Mouse (Mus musculus) limb, embryonic 11.5 days (tissue): ENCODE results near the gene Btbd18. TPM values are rescaled to one million over a fixed set of nuclear protein-coding genes. Genes with fewer than 3 reads are reported as not detected.
"Not testable (repeated sequence)": the region's sequence is repeated elsewhere in the genome, so short reads cannot be mapped to it uniquely, and the experiment has no call there.

Experiments used
- ATAC-seq: fragments of 200-750 bp; cut with Nextera tagmentation; 2 replicates; pipeline ENCODE4 v1.8.0; 2017; ENCODE audit warnings: low read depth; ENCODE audit not compliant: insufficient number of reproducible peaks, low FRiP score, low TSS enrichment
- DNase-seq: peaks from one replicate; pipeline ENCODE4 v3.0.0-alpha.2; 2015; ENCODE audit warnings: low spot score
- H3K27ac ChIP-seq: fragments of 300-500 bp; sonication (generic); replicated peaks from 2 replicates; pipeline ENCODE4 v1.5.1; 2014; ENCODE audit warnings: low read depth, mild to moderate bottlenecking, low read length
- H3K27me3 ChIP-seq: fragments of 300-500 bp; sonication (generic); 2 replicates; pipeline ENCODE4 v1.6.1; 2014; ENCODE audit warnings: mild to moderate bottlenecking, low read length, mixed read lengths; ENCODE audit not compliant: control insufficient read depth, insufficient read depth
- H3K36me3 ChIP-seq: fragments of 300-500 bp; sonication (generic); 2 replicates; pipeline ENCODE4 v1.6.1; 2014; ENCODE audit warnings: mild to moderate bottlenecking, low read length, moderate library complexity, mixed read lengths; ENCODE audit not compliant: control insufficient read depth, insufficient read depth
- H3K4me1 ChIP-seq: fragments of 300-500 bp; sonication (generic); 2 replicates; pipeline ENCODE4 v1.6.1; 2014; ENCODE audit warnings: low read length, mixed read lengths; ENCODE audit not compliant: control insufficient read depth, insufficient read depth
- H3K4me2 ChIP-seq: fragments of 300-500 bp; sonication (generic); 2 replicates; pipeline ENCODE4 v1.6.1; 2014; ENCODE audit warnings: low read depth, mild to moderate bottlenecking, moderate library complexity; ENCODE audit not compliant: severe bottlenecking
- H3K4me3 ChIP-seq: fragments of 300-500 bp; sonication (generic); 2 replicates; pipeline ENCODE4 v1.5.1; 2014; ENCODE audit warnings: low read depth, low read length
- H3K9ac ChIP-seq: fragments of 300-500 bp; sonication (generic); 2 replicates; pipeline ENCODE4 v1.6.1; 2014; ENCODE audit warnings: mild to moderate bottlenecking, low read length
- H3K9me3 ChIP-seq: fragments of 300-500 bp; sonication (generic); 2 replicates; pipeline ENCODE4 v1.6.1; 2016; ENCODE audit warnings: low read length; ENCODE audit not compliant: control insufficient read depth
- WGBS: fragments of 180-500 bp; shearing (Covaris S2); extraction: QIAGEN DNeasy Blood & Tissue Kit; methylation state at CpG from one replicate; pipeline ENCODE4 v1.1.7; 2014; 5-methylcytosine and 5-hydroxymethylcytosine counted together
- polyA plus RNA-seq: library from polyadenylated mRNA; unstranded; fragments of >200 nt; fragmentation: Nextera tagmentation; extraction: Ambion mirVana; gene quantifications from 2 replicates; pipeline ENCODE4 v1.2.1, GENCODE M21; 2014

Gene Btbd18
- polyA plus RNA-seq, 1 experiment from 2014 or later: 0.37 TPM

DNA sequence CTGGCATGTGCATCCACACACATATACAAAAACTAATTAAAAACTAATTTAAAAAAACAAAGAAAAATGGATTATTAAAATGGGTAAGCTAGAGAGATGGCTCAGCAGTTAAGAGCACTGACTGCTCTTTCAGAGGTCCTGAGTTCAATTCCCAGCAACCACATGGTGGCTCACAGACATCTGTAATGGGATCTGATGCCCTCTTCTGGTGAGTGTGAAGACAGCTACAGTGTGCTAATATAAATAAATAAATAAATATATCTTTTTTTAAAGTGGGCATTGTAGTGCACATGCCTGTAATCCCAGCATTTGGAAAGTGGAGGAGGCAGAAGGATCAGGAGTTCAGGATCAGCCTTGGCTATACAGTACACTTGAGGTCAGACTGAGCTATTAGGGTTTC lies 5.5 kb upstream of the Btbd18 start:
- H3K4me1 ChIP-seq: no peaks in the 10 kb centered on the region
- H3K27me3 ChIP-seq: no peaks in the 10 kb centered on the region
- ATAC-seq (no peak), DNase-seq (no peak)
- no peak overlapping the region for H3K4me3 ChIP-seq
- H3K9ac ChIP-seq: no peak overlapping the region
- H3K9me3 ChIP-seq: no peaks in the 10 kb centered on the region
- H3K36me3 ChIP-seq: no peaks in the 10 kb centered on the region
- H3K27ac ChIP-seq: no peak overlapping the region
- no peak overlapping the region for H3K4me2 ChIP-seq

DNA sequence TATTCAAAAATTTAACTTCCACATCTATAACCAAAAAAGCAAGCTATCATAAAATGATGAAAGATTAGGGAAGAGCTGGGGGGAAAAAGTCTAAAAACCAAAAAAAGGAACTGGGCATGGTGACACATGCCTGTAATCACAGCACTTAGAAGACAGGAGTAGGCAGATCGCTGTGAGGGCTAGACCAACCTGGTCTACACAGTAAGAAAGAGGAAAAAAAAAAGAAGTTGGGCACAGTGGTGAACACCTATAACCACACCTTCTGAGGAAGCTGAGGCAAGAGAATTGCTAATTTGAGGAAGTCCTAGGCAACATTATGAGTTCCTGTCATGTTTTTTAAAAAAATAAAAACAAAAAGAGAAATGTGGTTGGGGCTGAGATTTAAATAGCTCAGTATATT lies 3.0 kb upstream of the Btbd18 start:
- no peaks in the 10 kb centered on the region for H3K9me3 ChIP-seq
- no peaks in the 10 kb centered on the region for H3K36me3 ChIP-seq
- H3K27me3 ChIP-seq: no peaks in the 10 kb centered on the region
- WGBS: 81% methylated on average over 1 of the region's 1 CpGs
- no peak overlapping the region for H3K9ac ChIP-seq
- no peak overlapping the region for H3K4me3 ChIP-seq
- H3K4me1 ChIP-seq: no peaks in the 10 kb centered on the region
- H3K27ac ChIP-seq: no peak overlapping the region
- no peak overlapping the region for H3K4me2 ChIP-seq
- DNase-seq (no peak), ATAC-seq (no peak)

DNA sequence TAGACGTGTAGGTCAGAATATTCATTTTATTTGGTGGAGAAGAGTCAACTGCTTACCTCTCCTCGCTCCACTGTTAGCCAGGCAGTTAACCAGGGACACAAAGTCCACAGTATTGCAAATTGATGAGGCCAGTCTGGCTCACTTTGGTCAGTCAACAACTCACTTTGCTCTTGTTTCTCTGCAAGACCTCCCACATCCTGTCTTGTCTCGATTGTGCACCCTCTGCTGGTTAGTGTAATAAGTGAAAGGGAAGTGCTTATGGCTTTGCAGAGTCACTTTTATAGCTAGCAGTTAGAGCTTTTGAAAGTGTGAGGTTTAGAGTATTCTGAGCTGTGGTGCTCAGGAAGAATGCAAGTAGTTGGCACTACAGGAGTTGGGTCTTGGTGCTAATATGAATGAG lies 1.4 kb downstream of the Btbd18 start:
- WGBS: 69% methylated on average over 3 of the region's 3 CpGs

DNA sequence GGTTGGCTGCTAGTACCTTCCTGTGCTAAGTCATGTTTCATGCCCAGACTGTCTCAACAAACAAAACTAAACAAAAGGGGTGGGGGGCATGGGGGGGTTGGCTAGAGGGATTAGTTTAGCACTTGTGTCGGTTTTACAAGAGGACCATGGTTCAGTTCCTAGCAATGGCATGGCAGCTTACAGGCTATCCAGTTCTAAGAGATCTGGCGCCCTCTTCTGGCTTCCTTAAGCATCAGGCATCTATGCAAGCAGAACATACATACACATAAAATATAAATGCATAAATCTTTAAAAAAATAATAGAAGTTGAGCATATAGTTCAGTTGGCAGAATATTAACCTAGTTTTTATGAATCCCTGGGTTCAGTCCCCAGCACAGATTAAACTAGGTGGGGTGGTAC lies 4.0 kb downstream of the Btbd18 start:
- no peak for ATAC-seq

More for the DNA sequence above, 1.4 kb downstream of the Btbd18 start:
- no peak overlapping the region for H3K27ac ChIP-seq
- ATAC-seq (no peak), DNase-seq (no peak)
- H3K27me3 ChIP-seq: no peaks in the 10 kb centered on the region
- H3K36me3 ChIP-seq: no peaks in the 10 kb centered on the region
- no peaks in the 10 kb centered on the region for H3K4me1 ChIP-seq
- no peak overlapping the region for H3K4me2 ChIP-seq
- H3K9me3 ChIP-seq: no peaks in the 10 kb centered on the region
- H3K4me3 ChIP-seq: no peak overlapping the region
- no peak overlapping the region for H3K9ac ChIP-seq

DNA sequence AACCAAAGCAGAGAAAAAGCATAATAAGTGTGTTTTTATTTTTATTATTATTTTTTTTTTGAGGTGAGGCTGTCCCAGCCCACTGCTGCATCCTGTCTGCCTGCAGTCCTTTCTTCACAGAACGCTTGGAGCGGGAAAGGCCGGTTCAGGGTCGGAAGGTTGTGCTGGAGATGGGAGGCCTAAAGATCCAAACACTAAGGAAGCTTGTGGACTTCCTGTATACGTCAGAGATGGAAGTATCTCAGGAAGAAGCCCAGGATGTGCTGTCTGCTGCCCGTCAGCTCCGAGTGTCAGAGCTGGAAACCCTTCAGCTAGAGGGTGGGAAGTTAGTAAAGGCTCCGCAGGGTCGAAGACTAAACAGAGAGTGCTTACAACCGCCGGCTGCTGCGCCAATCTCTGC lies 7.2 kb downstream of the Btbd18 start:
- ATAC-seq: no peak
- DNase-seq: no peak
- no peak overlapping the region for H3K4me3 ChIP-seq
- no peak overlapping the region for H3K4me2 ChIP-seq
- 66% methylated on average over 12 of the region's 12 CpGs for WGBS
- no peak overlapping the region for H3K9ac ChIP-seq
- no peak overlapping the region for H3K27ac ChIP-seq
- H3K27me3 ChIP-seq: no peaks in the 10 kb centered on the region
- peaks cover 5% of the 10 kb centered on the region for H3K4me1 ChIP-seq
- no peaks in the 10 kb centered on the region; the same call in 1 of the 2 replicates for H3K36me3 ChIP-seq
- H3K9me3 ChIP-seq: no peaks in the 10 kb centered on the region

More for the DNA sequence above, 4.0 kb downstream of the Btbd18 start:
- Histone ChIP-seq H3K36me3 (no peaks in the 10 kb centered on the region), H3K9me3 (no peaks in the 10 kb centered on the region), H3K4me1 (no peaks in the 10 kb centered on the region), H3K9ac (no peak overlapping the region), H3K27ac (no peak overlapping the region), H3K27me3 (no peaks in the 10 kb centered on the region), H3K4me3 (no peak overlapping the region), H3K4me2 (no peak overlapping the region)
- DNase-seq: peak; percentile 55
- WGBS: 28% methylated on average over 2 of the region's 2 CpGs

DNA sequence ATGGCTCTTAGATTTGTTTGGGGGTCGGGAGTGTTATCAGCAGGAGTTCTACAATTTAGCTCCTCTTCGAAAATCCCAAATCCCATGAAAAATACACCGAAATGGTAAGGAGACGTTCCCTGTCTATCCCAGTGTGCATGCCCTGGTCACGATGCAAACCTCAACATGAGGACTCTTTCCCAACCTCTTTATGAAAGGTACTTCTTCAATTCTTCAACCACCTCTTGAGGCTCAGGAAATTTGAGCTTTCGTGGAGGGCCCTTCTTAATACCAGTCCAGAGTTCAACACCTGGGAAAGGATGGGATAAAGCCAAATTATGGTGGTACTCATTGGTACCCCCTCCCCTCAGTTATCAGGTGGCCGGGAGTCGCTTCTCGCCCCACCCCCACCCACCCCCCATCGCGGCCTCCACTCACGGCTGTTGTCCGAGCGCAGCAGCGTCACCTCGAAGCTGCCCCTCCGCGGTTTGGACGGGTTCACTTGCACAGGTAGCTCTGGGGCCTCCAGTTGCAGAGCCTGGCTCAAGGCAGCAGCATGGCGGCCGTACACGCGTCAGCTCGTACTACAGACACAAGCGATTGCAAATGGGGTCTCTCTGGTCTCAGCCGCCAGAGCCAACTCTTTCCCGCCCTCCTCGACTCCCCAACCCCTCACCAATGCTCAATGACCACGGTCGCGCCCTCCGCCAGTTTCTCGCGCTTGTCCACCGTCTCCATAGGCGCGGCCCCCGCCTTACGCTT lies 11.1 kb downstream of the Btbd18 start:
- DNase-seq: no peak
- peaks cover 7% of the 10 kb centered on the region; the same call in 1 of the 2 replicates for H3K36me3 ChIP-seq

DNA sequence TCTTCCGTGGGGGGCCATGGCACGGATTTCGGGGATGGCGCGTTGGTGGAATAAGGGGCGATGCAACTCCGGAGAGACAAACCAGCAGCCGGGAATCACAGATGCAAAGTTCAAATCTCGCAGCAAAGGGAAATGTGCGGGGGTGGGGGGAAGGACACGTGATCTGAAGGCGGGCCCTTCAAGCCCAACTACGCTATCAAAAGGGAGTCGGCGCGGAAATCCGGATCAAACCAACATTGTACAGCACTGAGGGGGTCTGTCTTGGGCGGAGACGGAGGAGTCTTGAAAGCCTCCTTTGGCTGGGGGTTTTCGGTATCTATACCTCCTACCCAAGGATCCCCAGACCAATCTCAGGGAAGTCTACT lies 11.7 kb downstream of the Btbd18 start, which contains the start of gene Selenoh:
TSS of gene Selenoh (minus strand) at position 202 of the 365 bp plus-strand sequence.
- H3K27ac ChIP-seq: peak within 1 kb of the TSS; percentile 94
- no peaks in the 10 kb centered on the region for H3K9me3 ChIP-seq
- H3K36me3 ChIP-seq: peaks cover 7% of the 10 kb centered on the region; the same call in 1 of the 2 replicates
- under 1% methylated on average over 20 of the region's 20 CpGs for WGBS
- ATAC-seq (peak; percentile 93), DNase-seq (peak; percentile 93)
- H3K27me3 ChIP-seq: no peaks in the 10 kb centered on the region
- H3K4me1 ChIP-seq: peaks cover 5% of the 10 kb centered on the region
- peak within 1 kb of the TSS; percentile 95 for H3K9ac ChIP-seq
- H3K4me2 ChIP-seq: peak within 1 kb of the TSS; percentile 69
- peak within 1 kb of the TSS; percentile 89 for H3K4me3 ChIP-seq

More for the DNA sequence above, 11.1 kb downstream of the Btbd18 start:
- Histone ChIP-seq H3K9ac (peak overlapping the region; percentile 95), H3K4me2 (peak overlapping the region; percentile 69), H3K4me3 (peak overlapping the region; percentile 89), H3K4me1 (peaks cover 5% of the 10 kb centered on the region), H3K27me3 (no peaks in the 10 kb centered on the region), H3K27ac (peak overlapping the region; percentile 94), H3K9me3 (no peaks in the 10 kb centered on the region)
- 3% methylated on average over 39 of the region's 39 CpGs for whole genome bisulfite sequencing
- peak; percentile 74 for ATAC-seq

DNA sequence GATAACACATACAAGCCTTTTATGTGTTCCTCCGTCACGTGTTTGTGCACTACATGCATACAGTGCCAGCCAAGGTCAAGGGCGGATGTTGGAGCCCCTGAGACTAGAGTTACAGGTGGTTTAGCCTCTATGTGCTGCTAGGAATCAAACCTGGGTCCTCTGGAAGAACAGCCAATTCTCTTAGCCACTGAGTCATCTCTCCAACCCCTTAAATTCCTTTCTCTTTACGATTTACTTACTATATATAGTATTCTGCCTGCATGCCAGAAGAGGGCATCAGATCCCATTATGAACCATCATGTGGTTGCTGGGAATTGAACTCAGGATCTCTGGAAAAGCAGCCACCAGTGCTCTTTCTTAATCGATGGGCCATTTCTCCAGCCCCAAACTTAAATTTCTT lies 12.7 kb downstream of the Btbd18 start:
- H3K27me3 ChIP-seq, DNase-seq, H3K9ac ChIP-seq, H3K27ac ChIP-seq, H3K9me3 ChIP-seq, ATAC-seq, H3K4me1 ChIP-seq, H3K4me3 ChIP-seq, H3K4me2 ChIP-seq, H3K36me3 ChIP-seq: not testable (repeated sequence)
- WGBS: 66% methylated on average over 4 of the region's 5 CpGs
